Mouse (Mus musculus): Measurements from ENCODE around the gene Abca4.
"Not testable (repeated sequence)": the region's sequence is repeated elsewhere in the genome, so short reads cannot be mapped to it uniquely, and the experiment has no call there.

Gene Abca4

GRCm38 (mm10) chr3:122058439-122059198, 14.4 kb downstream of the Abca4 start:
- DNase-seq = no peak

DNA sequence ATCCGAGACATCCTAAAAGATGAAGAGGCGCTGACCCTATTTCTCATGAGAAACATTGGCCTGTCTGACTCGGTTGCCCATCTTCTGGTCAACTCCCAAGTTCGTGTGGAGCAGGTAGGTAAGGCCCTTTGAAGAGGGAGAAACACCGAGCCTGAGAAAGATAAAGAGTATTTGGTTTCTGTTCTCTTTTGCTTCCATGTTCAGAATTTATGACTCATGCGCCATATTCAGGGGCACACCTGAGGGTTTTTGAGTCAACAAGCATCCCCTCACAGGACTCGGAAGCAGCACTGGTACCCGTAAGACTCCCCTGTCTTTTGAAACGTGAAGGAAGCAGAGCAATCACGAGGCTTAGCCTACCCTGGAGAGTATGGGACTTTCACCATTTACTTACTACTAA, 18.3 kb downstream of the Abca4 start:
- DNase-seq = no peak

DNA sequence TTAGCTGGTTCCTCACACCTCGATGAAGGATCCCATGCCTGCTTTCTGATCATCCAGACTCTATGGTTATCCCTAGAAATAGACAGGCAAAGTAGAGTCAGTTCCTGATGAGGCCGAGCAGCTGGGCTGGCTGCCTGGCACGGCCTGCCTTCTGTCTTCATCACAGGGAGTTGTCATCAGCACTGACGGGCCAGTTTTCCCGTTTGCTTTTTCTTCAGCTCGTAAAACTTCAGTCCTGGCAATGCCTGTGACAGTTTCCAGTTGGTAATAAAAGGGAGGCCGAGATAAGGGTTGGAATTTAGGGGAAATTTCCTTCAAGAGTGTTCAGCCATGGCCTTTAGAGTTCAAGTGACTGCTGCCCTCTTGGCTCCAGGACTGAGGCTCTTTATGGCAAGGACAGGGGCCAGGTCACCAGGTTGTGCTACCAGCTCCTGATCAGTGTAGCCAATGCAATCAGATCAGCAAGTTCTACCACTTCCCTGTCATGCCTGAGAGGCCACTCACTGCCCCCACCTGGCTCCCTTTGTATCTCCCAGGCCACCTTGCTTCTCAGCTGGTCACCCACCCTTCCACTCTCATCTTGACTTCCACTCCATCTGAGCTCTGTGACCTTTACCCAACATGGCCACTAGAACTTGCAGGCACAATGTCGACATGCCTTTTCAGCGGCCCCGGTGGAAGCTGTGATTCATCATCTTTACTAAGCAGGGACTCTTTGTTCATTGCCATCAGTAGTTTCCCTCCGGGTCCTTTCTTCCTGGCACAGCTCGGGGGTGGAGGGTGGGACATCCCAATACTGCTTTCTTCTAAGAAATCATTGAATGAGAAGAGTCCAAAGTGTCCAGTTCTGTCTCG, 20.5 kb downstream of the Abca4 start:
- DNase-seq = no peak

GRCm38 (mm10) chr3:122071769-122072168, 27.5 kb downstream of the Abca4 start:
- DNase-seq = no peak

- no peak for DNase-seq
Measured at GRCm38 (mm10) chr3:122072646-122073571, 28.7 kb downstream of the Abca4 start.

- no peak for DNase-seq
Measured at GRCm38 (mm10) chr3:122073595-122073994, 29.4 kb downstream of the Abca4 start.

- DNase-seq = no peak
Measured at GRCm38 (mm10) chr3:122074334-122074733, 30.1 kb downstream of the Abca4 start.

GRCm38 (mm10) chr3:122078141-122078540, 33.9 kb downstream of the Abca4 start:
- DNase-seq = no peak

GRCm38 (mm10) chr3:122079172-122079571, 34.9 kb downstream of the Abca4 start:
- no peak for DNase-seq

DNA sequence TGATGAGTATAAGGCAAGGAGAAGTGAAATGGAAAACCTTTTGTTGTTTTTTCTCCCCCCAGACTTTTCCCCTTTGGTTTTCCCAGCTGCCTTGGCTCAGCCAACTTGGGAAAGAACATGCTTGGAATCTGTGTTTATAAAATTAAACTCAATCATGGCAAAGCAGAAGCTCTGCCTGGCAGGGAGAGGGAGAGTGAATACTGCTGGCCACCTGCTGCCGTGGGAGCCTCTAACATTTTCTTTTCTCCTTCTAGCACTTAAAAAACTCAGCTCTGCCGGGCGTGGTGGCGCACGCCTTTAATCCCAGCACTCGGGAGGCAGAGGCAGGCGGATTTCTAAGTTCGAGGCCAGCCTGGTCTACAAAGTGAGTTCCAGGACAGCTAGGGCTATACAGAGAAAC, 37.4 kb downstream of the Abca4 start:
- DNase-seq = not testable (repeated sequence)

- DNase-seq = no peak
Measured at GRCm38 (mm10) chr3:122082338-122082737, 38.1 kb downstream of the Abca4 start.

- no peak for DNase-seq
Measured at GRCm38 (mm10) chr3:122085157-122085989, 41.1 kb downstream of the Abca4 start.

DNA sequence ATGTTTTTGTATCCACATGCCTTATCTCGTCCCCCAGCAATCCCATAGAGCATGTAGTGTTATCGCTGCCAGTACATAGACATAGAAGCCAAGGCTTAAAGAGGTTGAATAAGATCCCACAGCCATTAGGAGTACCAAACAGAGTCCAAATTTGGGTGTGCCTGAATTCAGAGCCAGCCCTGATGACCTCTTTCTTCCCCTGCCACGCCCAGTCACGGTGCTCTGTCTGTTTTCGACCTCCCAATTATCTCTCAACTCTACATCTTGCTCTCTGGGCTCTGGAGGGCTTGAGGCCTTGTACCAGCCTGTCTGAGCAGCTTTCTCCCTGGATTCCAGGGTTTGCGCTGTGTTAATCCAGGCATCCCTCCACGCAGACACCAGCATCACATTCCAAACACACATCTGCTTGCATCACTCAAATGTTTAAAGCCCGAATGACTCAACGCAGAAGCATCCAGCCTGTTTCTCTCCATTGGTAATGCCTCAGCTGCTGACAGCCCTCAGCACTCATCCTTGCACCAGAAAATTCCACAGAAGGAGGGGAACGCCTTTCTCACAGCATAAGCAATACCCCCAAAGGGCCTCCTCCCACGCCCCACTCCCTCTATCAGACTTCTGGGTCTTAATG, 43.9 kb downstream of the Abca4 start:
- no peak for DNase-seq

DNA sequence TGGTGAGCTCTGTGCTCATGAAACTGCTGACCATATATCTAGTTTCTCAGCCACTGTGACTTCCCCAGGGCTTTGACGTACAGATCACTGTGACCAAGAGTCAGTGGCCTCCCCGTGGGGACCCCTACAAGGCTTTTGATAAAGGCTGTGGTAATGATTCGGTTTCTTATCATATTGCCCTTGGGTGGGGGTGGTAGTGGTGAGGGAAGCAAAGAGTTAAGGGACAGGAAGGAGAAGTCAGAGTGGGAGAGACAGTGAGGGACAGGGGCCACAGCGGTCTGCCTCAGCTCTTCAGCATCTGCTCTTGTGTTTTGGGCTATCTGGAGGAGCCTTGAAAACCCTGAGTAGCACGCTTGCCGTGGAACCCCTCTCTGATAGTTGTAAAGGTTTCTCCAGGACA, 46.1 kb downstream of the Abca4 start:
- no peak for DNase-seq

DNA sequence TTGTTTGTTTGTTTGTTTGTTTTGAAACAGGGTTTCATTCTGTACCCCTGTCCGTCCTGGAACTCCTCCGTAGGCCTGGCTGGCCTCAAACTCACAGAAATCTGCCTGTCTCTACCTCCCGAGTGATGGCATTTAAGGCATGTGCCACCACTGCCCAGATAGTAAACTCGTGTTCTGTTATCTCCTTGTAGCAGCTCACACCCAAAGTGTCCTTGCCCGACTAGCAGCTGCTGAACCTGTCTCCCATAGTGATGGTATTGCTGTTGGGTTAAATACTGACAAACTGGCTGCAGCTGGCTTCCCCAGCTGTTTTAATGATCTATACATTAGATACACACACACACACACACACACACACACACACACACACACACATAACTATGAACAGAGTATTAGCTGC, 55.5 kb downstream of the Abca4 start:
- no peak for DNase-seq

- no peak for DNase-seq
Measured at GRCm38 (mm10) chr3:122102091-122102490, 57.8 kb downstream of the Abca4 start.

- peak; percentile 74 for DNase-seq
Measured at GRCm38 (mm10) chr3:122103864-122104808, 59.9 kb downstream of the Abca4 start.

DNA sequence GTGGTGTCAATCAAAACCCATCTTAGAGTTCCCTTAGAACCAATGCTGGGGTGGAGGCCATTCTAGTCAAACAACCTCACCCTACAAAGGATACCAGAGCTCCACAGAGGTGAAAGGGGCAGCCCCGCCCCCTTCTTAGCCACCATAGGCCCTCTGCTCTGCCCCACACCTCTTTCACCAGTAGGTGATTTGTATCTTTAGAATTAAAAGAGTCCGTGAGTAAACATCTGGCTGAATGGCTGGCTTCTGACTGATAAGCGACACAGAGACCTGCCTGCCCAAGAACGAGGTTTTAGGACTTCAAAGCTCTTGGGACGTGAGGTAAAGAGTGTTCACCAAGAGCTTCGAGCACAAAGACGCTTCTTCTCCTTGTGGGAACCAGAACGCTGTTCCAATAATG, 62.7 kb downstream of the Abca4 start:
- no peak for DNase-seq

DNA sequence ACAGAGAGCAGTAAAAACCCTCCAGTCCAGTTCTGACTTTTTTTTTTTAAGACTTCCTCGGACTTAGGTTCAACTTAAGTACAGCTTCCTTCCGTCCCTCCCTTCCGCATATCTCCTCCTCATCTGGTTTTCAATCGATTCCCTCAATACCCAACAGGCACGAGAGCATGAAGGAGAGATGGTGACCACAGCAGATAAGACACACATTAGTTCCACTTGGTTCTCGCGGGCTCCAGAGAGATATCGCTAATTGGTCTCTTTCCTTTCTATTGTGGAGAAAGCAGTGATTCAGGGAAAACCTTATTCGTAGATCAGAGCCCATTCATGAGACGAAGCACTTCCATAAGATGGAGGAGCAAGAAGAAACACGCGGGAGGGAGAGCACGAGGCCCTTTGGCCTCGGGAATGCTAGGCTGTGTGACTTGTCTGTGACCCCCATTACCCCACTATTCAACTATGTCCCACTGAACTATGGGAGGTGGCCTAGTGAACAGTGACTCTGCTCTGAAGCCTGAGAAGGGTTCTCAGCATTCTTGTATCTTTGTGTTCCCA, 63.5 kb downstream of the Abca4 start:
- no peak for DNase-seq

GRCm38 (mm10) chr3:122109461-122109860, 65.2 kb downstream of the Abca4 start:
- no peak for DNase-seq
